Mouse (Mus musculus) myocyte (in vitro differentiated cells): Measurements from ENCODE around the gene Pdlim3.

ENCODE experiments used
- E2F4 ChIP-seq: IDR thresholded peaks from one replicate; pipeline ENCODE4 v1.6.1; 2011; ENCODE audit warnings: mild to moderate bottlenecking, control low read depth, moderate library complexity; ENCODE audit not compliant: insufficient read depth
- MYOG ChIP-seq, 3 experiments: IDR thresholded peaks; one replicate each; pipeline ENCODE4 v1.6.1; 2011; ENCODE audit warnings: control low read depth in 2 of 3, low read depth in 2 of 3, mild to moderate bottlenecking in 2 of 3; ENCODE audit not compliant: insufficient read length in 2 of 3, control insufficient read depth in 1 of 3, insufficient read depth in 1 of 3
- POLR2A ChIP-seq: IDR thresholded peaks from one replicate; pipeline ENCODE4 v1.6.1; 2011; ENCODE audit warnings: low read depth, mild to moderate bottlenecking, control low read depth, moderate library complexity; ENCODE audit not compliant: insufficient read length

DNA sequence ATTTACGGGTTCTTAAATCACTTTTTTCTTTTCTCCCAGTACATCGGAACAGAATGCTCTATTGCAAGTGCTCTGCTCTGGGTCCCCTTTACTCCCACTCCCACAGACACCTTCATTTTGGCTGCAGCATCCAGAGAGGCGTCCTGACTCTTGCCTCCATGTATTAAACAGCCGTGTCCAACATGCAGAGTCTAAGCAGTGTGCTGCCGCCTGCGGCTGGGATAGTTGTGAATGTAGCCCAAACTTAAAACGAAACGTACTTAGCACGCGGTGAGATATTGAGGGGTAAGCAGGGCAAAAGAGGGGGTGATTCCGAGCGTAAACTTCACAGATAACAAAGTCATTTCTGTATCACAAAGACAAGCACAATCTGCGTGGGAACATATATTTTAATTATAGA, 709 bp upstream of the Pdlim3 start:
- TF ChIP-seq POLR2A: no peak
- TF ChIP-seq MYOG (IDR thresholded peaks at IDR 0.05; ENCODE audit: control insufficient read depth in 1 of 3, insufficient read depth in 1 of 3, insufficient read length in 2 of 3, low read depth in 2 of 3): no peak
- TF ChIP-seq E2F4: no peak
